Mouse (Mus musculus): ENCODE data around the gene Fam124a. TPM values are rescaled to one million over a fixed set of nuclear protein-coding genes. Genes with fewer than 3 reads are reported as not detected.
"Not testable (repeated sequence)": the region's sequence is repeated elsewhere in the genome, so short reads cannot be mapped to it uniquely, and the experiment has no call there.

The Fam124a gene
- total RNA-seq, 2 experiments from 2014 or later: not detected

- ATAC-seq (replicated peaks; ENCODE audit: low FRiP score, poor library complexity, severe bottlenecking): no peak
Observed at GRCm38 (mm10) chr14:62570299-62570698, 14.8 kb downstream of the Fam124a start.

GRCm38 (mm10) chr14:62573454-62573853 lies 17.9 kb downstream of the Fam124a start:
- no peak for ATAC-seq (replicated peaks; ENCODE audit: low FRiP score, poor library complexity, severe bottlenecking)

DNA sequence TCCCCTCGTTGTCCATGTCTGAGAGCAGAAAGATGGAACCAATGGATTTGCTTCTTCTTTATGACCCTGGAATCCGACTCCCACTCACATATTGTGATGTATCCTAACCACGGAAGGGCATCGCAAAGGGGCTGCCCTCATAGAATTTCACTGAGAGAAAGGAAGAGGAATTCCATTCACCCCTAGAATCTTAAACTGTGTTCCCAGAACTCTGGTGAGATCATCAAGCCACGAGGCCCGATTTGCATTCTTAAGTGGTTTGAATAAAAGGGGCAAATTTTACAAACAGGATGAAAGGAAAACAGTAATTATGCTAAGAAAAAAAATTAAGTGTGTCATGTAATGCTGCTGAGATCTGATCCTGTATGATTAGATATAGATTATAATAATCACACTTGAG lies 19.4 kb downstream of the Fam124a start:
- ATAC-seq (replicated peaks; ENCODE audit: low FRiP score, poor library complexity, severe bottlenecking): no peak

DNA sequence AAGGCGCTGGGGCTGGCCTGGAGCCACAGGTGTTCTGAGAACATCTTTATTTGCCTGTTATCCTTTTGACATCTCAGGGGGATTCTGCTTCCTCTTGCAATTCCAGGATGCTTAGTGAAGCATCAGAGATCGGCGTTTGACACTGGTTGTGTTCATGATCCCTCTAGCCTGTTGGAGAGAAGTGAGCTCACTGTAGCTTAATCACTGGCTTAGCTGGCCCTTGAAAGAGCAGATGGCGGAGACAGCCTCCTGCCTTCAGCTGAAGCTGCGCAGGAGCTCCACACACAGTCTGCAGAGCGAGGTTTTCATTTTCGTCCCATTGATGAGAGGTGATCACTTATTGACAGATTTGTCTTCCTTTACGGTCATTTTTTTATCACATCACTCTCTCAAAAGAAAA lies 20.3 kb downstream of the Fam124a start:
- no peak for ATAC-seq (replicated peaks; ENCODE audit: low FRiP score, poor library complexity, severe bottlenecking)

DNA sequence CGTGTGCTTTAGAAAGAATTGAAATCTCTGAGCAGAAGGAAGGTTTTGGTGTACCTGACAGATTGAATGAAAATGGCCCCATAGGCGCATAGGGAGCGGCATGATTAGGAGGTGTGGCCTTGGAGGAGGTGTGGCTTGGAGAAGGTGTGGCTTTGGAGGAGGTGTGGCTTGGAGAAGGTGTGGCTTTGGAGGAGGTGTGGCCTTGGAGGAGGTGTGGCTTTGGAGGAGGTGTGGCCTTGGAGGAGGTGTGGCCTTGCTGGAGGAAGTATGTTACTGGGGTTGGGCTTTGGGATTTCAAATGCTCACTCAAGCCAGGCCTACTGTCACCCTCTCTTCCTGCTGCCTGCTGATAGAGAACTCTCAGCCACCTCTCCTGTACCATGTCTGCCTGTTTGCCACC lies 25.4 kb downstream of the Fam124a start:
- no peak for ATAC-seq (replicated peaks; ENCODE audit: low FRiP score, poor library complexity, severe bottlenecking)

DNA sequence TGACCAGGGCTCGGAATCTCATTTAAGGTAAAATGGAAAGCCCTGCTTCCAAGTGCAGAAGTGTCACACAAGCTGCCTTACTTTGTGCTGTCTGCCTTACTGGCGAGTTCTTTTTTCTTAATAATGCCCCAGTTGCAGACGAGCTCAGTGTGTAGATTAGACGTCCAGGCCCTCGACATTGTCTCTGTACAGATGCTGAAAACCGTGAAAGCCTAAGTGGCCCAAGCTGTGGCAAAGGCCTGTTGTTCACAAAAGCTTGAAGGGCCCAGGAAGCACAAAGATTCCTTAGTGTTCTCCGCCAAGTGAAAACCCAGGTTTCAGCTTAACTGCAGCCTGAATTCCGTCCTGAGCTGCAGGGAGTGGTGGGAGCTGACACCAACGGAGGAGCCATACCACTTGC lies 26.2 kb downstream of the Fam124a start:
- ATAC-seq (replicated peaks; ENCODE audit: low FRiP score, poor library complexity, severe bottlenecking): no peak

GRCm38 (mm10) chr14:62584637-62585036 lies 29.1 kb downstream of the Fam124a start:
- ATAC-seq (replicated peaks; ENCODE audit: low FRiP score, poor library complexity, severe bottlenecking): no peak

- ATAC-seq (replicated peaks; ENCODE audit: low FRiP score, poor library complexity, severe bottlenecking): no peak
Observed at GRCm38 (mm10) chr14:62585338-62585737, 29.8 kb downstream of the Fam124a start.

GRCm38 (mm10) chr14:62600109-62600522 lies 44.6 kb downstream of the Fam124a start:
- ATAC-seq (replicated peaks; ENCODE audit: low FRiP score, poor library complexity, severe bottlenecking): no peak

GRCm38 (mm10) chr14:62602271-62602670 lies 46.7 kb downstream of the Fam124a start:
- no peak for ATAC-seq (replicated peaks; ENCODE audit: low FRiP score, poor library complexity, severe bottlenecking)

DNA sequence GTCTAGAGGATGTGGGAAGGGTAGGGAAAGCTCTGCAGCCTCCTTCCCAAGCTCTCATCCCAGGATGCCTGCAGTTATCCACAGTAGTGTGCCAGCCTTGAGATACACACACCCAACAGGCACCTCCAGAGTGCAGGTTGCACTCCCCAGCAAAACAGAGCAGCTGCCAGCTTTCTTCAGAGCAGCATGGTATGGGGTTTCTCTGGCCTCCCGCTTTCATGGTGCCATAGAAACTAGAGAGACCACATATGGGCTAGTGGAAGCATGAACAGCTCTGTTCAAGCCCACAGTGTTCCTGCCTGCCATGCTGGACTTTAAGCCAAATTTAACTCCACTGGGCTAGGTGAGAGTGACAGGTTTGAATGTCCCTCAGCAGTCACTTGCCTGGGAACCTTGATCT lies 47.3 kb downstream of the Fam124a start:
- no peak for ATAC-seq (replicated peaks; ENCODE audit: low FRiP score, poor library complexity, severe bottlenecking)

DNA sequence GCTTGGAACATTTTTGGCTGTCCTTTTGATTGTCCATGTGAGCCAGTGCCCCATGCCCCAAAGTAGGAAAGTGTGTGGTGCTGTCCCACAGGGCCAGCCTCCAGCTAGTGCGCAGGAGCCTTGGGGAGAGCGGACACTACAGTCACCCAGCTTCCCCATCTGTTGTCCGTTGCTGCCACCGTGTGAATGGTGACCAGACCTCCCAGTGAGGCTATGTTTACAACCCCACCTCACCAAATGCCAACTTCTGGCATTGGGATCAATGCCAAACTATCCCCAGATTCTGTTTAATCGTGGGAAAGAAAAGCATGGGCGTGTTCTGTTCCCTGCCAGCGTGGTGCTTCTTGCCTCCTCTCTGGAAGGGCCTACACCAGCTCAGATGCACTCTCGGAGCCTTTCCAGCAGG lies 52.3 kb downstream of the Fam124a start:
- no peak for ATAC-seq (replicated peaks; ENCODE audit: low FRiP score, poor library complexity, severe bottlenecking)

GRCm38 (mm10) chr14:62609904-62610303 lies 54.4 kb downstream of the Fam124a start:
- no peak for ATAC-seq (replicated peaks; ENCODE audit: low FRiP score, poor library complexity, severe bottlenecking)

- no peak for ATAC-seq (replicated peaks; ENCODE audit: low FRiP score, poor library complexity, severe bottlenecking)
Observed at GRCm38 (mm10) chr14:62622393-62622792, 66.9 kb downstream of the Fam124a start.

GRCm38 (mm10) chr14:62627951-62628350 lies 72.4 kb downstream of the Fam124a start:
- no peak for ATAC-seq (replicated peaks; ENCODE audit: low FRiP score, poor library complexity, severe bottlenecking)

DNA sequence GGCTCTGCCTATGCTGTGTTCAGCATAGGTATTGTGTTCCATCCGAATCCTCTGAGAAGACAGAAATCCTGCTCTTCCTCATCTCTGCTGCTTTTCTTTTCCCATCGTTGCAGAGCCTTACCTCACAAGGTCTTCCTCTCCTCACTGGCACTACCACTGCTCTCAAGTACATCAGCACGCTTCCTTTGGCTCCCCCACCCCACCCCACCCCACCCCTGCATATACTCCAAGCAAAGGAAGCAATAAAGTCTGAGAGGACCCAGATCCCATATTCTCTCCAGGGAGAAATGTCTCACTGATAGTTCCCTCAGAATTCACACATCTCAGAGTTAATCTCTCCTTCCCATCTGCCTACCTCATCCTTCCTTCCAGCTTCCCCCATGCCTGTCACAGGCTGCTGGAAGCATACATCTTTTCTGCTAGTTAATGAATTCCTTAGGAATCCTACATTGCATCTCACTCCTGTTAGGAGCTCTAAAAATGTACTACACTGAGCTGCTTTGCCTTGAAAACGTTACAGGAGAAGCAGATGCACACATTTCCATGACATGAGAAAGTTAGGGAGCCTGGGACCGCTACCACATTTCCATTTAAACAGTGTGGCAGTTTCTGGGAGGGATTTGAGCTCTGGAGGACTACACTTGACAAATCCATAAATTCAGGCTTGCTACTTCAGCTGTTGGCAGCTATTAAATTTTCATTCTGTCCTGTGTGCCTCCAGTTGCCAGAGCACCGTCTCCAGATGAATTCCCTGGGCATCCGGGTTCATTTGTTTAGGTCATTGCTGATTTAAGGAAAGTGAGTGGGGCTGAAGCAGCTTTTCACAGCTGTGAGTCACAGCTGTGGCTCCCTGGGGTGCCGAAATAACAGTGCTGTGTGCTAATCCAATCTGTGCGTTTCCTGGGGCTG lies 82.2 kb downstream of the Fam124a start:
- ATAC-seq (replicated peaks; ENCODE audit: low FRiP score, poor library complexity, severe bottlenecking): no peak

DNA sequence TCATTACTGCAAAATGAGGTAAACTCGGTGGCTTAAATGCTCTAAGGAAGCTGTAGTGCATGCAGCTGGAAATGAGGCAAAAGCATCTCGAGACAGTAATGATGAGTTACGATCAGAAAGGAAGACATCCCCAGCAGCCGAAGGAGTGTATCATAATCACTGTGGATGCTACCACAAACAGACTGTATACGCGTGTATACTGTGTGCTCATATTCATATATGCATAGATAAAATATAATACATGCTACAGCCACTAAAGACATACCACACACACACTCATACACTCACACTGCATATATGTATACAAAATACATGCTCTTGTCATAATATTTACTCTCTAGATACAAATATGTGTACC lies 82.8 kb downstream of the Fam124a start:
- ATAC-seq (replicated peaks; ENCODE audit: low FRiP score, poor library complexity, severe bottlenecking): no peak

GRCm38 (mm10) chr14:62639111-62639510 lies 83.6 kb downstream of the Fam124a start:
- no peak for ATAC-seq (replicated peaks; ENCODE audit: low FRiP score, poor library complexity, severe bottlenecking)

DNA sequence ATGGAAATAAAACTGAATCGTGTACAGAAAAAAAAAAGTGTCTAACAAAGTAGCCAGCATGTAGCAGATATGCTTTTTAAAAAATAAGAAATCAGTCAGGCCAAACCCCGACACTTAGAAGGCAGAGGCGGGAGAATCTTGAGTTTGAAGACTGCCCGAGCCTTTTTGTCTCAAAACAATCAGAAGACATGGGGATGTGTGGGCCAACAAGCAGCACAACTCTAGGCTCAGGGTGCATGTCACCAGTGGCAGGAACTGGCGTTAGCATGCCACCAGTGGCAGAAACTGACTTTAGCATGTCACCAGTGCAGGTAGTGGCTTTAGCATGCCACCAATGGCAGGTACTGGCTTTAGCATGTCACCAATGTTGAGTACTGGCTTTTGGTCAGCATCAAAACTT lies 84.0 kb downstream of the Fam124a start:
- ATAC-seq (replicated peaks; ENCODE audit: low FRiP score, poor library complexity, severe bottlenecking): no peak

DNA sequence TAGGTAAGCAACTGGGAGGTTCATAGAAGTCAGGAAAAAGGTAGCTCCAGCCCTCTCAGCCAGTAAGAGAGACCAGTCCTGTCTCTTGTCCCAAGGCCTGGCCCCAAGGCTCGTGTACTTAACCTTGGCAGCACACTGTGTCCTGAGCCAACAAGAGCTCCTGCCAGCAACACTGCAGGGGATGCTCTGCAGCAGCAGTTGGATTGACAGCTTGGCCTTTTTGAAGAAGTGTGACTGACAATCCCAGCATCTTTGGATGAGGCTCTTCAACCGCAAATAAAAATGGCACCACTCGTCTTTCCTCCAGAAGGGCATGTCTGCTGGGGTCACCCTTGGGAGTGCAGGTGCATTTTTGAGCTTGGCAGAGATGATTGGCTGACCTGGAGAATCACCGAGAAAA lies 84.9 kb downstream of the Fam124a start:
- ATAC-seq (replicated peaks; ENCODE audit: low FRiP score, poor library complexity, severe bottlenecking): no peak

DNA sequence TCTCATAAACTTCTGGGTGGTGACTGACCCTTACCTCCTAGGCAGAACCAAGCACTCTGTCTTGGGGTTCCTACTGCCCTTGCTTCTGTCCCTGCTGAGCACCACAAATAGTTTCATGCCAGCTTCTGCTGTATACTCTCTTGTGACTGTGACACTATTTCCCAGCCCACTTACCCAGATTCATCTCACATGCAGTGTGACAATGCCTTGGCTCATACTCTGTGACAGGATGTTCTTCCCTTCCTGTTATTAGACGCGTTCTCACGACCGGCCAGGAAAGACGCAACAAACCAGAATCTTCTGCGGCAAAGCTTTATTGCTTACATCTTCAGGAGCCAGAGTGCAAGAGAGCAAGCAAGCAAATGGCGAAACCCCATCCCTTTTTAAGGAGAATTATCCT lies 86.8 kb downstream of the Fam124a start:
- not testable (repeated sequence) for ATAC-seq (replicated peaks; ENCODE audit: low FRiP score, poor library complexity, severe bottlenecking)

DNA sequence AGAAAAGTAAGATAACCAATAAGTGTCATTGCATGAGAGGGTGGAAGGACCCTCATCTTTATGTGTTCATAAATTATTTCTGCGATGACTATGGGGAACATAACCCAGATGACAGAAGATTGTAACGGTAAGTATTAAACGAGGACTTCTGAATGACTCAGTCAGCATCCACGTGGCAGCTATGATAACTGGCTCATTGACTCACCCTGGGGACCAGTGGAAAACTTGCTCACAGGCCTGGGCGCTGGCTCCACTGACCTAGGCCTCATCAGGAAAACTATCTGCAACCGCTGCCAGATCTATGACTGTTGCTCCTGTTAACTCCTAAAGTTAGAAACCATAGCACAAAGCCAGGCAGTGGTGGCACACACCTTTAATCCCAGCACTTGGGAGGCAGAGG lies 92.9 kb downstream of the Fam124a start:
- ATAC-seq (replicated peaks; ENCODE audit: low FRiP score, poor library complexity, severe bottlenecking): no peak

Measured in erythroid progenitor cell, adult 5-6 weeks (primary cell).